Mouse (Mus musculus): ENCODE data around the gene Fbxl17.

GRCm38 (mm10) chr17:63171890-63172491 lies 327.8 kb downstream of the Fbxl17 start:
- TF ChIP-seq RAD21 (IDR thresholded peaks at IDR 0.05; ENCODE audit: low read depth, low read length) (no peak), ZKSCAN1 (IDR thresholded peaks at IDR 0.05; ENCODE audit: low read depth, low read length) (no peak), CTCF (IDR thresholded peaks at IDR 0.05 in 2 of 3, conservative IDR thresholded peaks at IDR 0.05 in 1 of 3; ENCODE audit: control insufficient read depth in 1 of 3, insufficient read depth in 1 of 3, low read depth in 2 of 3, low read length in 3 of 3, poor library complexity in 1 of 3, severe bottlenecking in 1 of 3) (no peak)

All from MEL (cell line).